Mouse (Mus musculus): ENCODE measurements around the gene Pid1. TPM values are rescaled to one million over a fixed set of nuclear protein-coding genes. Genes with fewer than 3 reads are reported as not detected.

Gene Pid1
- polyA plus RNA-seq, 1 experiment = 2.8 TPM

GRCm38 (mm10) chr1:84250770-84251169 lies 113.2 kb downstream of the Pid1 start:
- TF ChIP-seq CTCF (IDR thresholded peaks at IDR 0.05; ENCODE audit: extremely low read depth, insufficient read length, insufficient replicate concordance, low read depth, low read length) (no peak), POLR2A (IDR thresholded peaks at IDR 0.05; ENCODE audit: low read depth, low read length) (no peak)
- no peaks in the 10 kb centered on the region for H3K36me3 ChIP-seq (ENCODE audit: control insufficient read depth, insufficient read depth, low read length)
- no peaks in the 10 kb centered on the region for H3K4me1 ChIP-seq (ENCODE audit: control insufficient read depth, insufficient read depth, insufficient read length, low read length)
- H3K4me3 ChIP-seq (ENCODE audit: low read depth, low read length) = no peak overlapping the region
- no peak overlapping the region for H3K27ac ChIP-seq (ENCODE audit: insufficient read depth, low read depth, low read length)
- H3K27me3 ChIP-seq (ENCODE audit: control insufficient read depth, insufficient read depth, low read length) = no peaks in the 10 kb centered on the region
- WGBS = 74% methylated on average over 1 of the region's 1 CpGs

- WGBS = 74% methylated on average over 6 of the region's 6 CpGs
- no peaks in the 10 kb centered on the region for H3K27me3 ChIP-seq (ENCODE audit: control insufficient read depth, insufficient read depth, low read length)
- H3K4me1 ChIP-seq (ENCODE audit: control insufficient read depth, insufficient read depth, insufficient read length, low read length) = no peaks in the 10 kb centered on the region
- H3K36me3 ChIP-seq (ENCODE audit: control insufficient read depth, insufficient read depth, low read length) = no peaks in the 10 kb centered on the region
- H3K27ac ChIP-seq (ENCODE audit: insufficient read depth, low read depth, low read length) = no peak overlapping the region
- TF ChIP-seq POLR2A (IDR thresholded peaks at IDR 0.05; ENCODE audit: low read depth, low read length) (no peak), CTCF (IDR thresholded peaks at IDR 0.05; ENCODE audit: extremely low read depth, insufficient read length, insufficient replicate concordance, low read depth, low read length) (no peak)
- H3K4me3 ChIP-seq (ENCODE audit: low read depth, low read length) = no peak overlapping the region
These were observed 114.1 kb downstream of the Pid1 start for GRCm38 (mm10) chr1:84249772-84250338.

- Histone ChIP-seq H3K27me3 (ENCODE audit: control insufficient read depth, insufficient read depth, low read length) (no peaks in the 10 kb centered on the region), H3K36me3 (ENCODE audit: control insufficient read depth, insufficient read depth, low read length) (no peaks in the 10 kb centered on the region), H3K4me1 (ENCODE audit: control insufficient read depth, insufficient read depth, insufficient read length, low read length) (no peaks in the 10 kb centered on the region), H3K27ac (ENCODE audit: insufficient read depth, low read depth, low read length) (no peak overlapping the region), H3K4me3 (ENCODE audit: low read depth, low read length) (no peak overlapping the region)
- TF ChIP-seq CTCF (IDR thresholded peaks at IDR 0.05; ENCODE audit: extremely low read depth, insufficient read length, insufficient replicate concordance, low read depth, low read length) (no peak), POLR2A (IDR thresholded peaks at IDR 0.05; ENCODE audit: low read depth, low read length) (no peak)
- WGBS = 61% methylated on average over 3 of the region's 3 CpGs
These were observed 116.9 kb downstream of the Pid1 start for GRCm38 (mm10) chr1:84247111-84247510.

- H3K27me3 ChIP-seq (ENCODE audit: control insufficient read depth, insufficient read depth, low read length) = no peaks in the 10 kb centered on the region
- H3K4me3 ChIP-seq (ENCODE audit: low read depth, low read length) = no peak overlapping the region
- TF ChIP-seq POLR2A (IDR thresholded peaks at IDR 0.05; ENCODE audit: low read depth, low read length) = no peak
- TF ChIP-seq CTCF (IDR thresholded peaks at IDR 0.05; ENCODE audit: extremely low read depth, insufficient read length, insufficient replicate concordance, low read depth, low read length) = no peak
- H3K36me3 ChIP-seq (ENCODE audit: control insufficient read depth, insufficient read depth, low read length) = no peaks in the 10 kb centered on the region
- WGBS = 20% methylated on average over 4 of the region's 4 CpGs
- H3K4me1 ChIP-seq (ENCODE audit: control insufficient read depth, insufficient read depth, insufficient read length, low read length) = no peaks in the 10 kb centered on the region
- no peak overlapping the region for H3K27ac ChIP-seq (ENCODE audit: insufficient read depth, low read depth, low read length)
These were observed 122.7 kb downstream of the Pid1 start for GRCm38 (mm10) chr1:84241192-84241828.

- 82% methylated on average over 2 of the region's 2 CpGs for WGBS
- H3K27ac ChIP-seq (ENCODE audit: insufficient read depth, low read depth, low read length) = no peak overlapping the region
- TF ChIP-seq POLR2A (IDR thresholded peaks at IDR 0.05; ENCODE audit: low read depth, low read length) (no peak), CTCF (IDR thresholded peaks at IDR 0.05; ENCODE audit: extremely low read depth, insufficient read length, insufficient replicate concordance, low read depth, low read length) (no peak)
- no peaks in the 10 kb centered on the region for H3K4me1 ChIP-seq (ENCODE audit: control insufficient read depth, insufficient read depth, insufficient read length, low read length)
- no peaks in the 10 kb centered on the region for H3K27me3 ChIP-seq (ENCODE audit: control insufficient read depth, insufficient read depth, low read length)
- H3K36me3 ChIP-seq (ENCODE audit: control insufficient read depth, insufficient read depth, low read length) = no peaks in the 10 kb centered on the region
- H3K4me3 ChIP-seq (ENCODE audit: low read depth, low read length) = no peak overlapping the region
These were observed 123.8 kb downstream of the Pid1 start for GRCm38 (mm10) chr1:84240203-84240602.

- TF ChIP-seq POLR2A (IDR thresholded peaks at IDR 0.05; ENCODE audit: low read depth, low read length) = no peak
- TF ChIP-seq CTCF (IDR thresholded peaks at IDR 0.05; ENCODE audit: extremely low read depth, insufficient read length, insufficient replicate concordance, low read depth, low read length) = no peak
- no peaks in the 10 kb centered on the region for H3K4me1 ChIP-seq (ENCODE audit: control insufficient read depth, insufficient read depth, insufficient read length, low read length)
- whole genome bisulfite sequencing = 73% methylated on average over 2 of the region's 2 CpGs
- no peaks in the 10 kb centered on the region for H3K27me3 ChIP-seq (ENCODE audit: control insufficient read depth, insufficient read depth, low read length)
- no peak overlapping the region for H3K4me3 ChIP-seq (ENCODE audit: low read depth, low read length)
- no peak overlapping the region for H3K27ac ChIP-seq (ENCODE audit: insufficient read depth, low read depth, low read length)
- H3K36me3 ChIP-seq (ENCODE audit: control insufficient read depth, insufficient read depth, low read length) = no peaks in the 10 kb centered on the region
These were observed 133.5 kb downstream of the Pid1 start for GRCm38 (mm10) chr1:84230431-84230830.

- TF ChIP-seq CTCF (IDR thresholded peaks at IDR 0.05; ENCODE audit: extremely low read depth, insufficient read length, insufficient replicate concordance, low read depth, low read length) (no peak), POLR2A (IDR thresholded peaks at IDR 0.05; ENCODE audit: low read depth, low read length) (no peak)
- no peaks in the 10 kb centered on the region for H3K36me3 ChIP-seq (ENCODE audit: control insufficient read depth, insufficient read depth, low read length)
- no peak overlapping the region for H3K4me3 ChIP-seq (ENCODE audit: low read depth, low read length)
- no peaks in the 10 kb centered on the region for H3K4me1 ChIP-seq (ENCODE audit: control insufficient read depth, insufficient read depth, insufficient read length, low read length)
- WGBS = 85% methylated on average over 7 of the region's 7 CpGs
- H3K27ac ChIP-seq (ENCODE audit: insufficient read depth, low read depth, low read length) = no peak overlapping the region
- H3K27me3 ChIP-seq (ENCODE audit: control insufficient read depth, insufficient read depth, low read length) = no peaks in the 10 kb centered on the region
These were observed 138.4 kb downstream of the Pid1 start for GRCm38 (mm10) chr1:84225626-84226025.

Measured in small intestine, adult 2 months (tissue).